Mouse (Mus musculus) midbrain, embryonic 11.5 days (tissue): Measurements from ENCODE around the gene Ttc16. TPM values are rescaled to one million over a fixed set of nuclear protein-coding genes. Genes with fewer than 3 reads are reported as not detected.
A peak's percentile ranks its signal among the peaks of the same experiment; 100 is the strongest.

ENCODE experiments used
- ATAC-seq: fragments of 200-750 bp; cut with Nextera tagmentation; 2 replicates; pipeline ENCODE4 v1.8.0; 2017; ENCODE audit warnings: moderate TSS enrichment, moderate library complexity; ENCODE audit not compliant: low FRiP score
- DNase-seq: peaks from one replicate; pipeline ENCODE4 v3.0.0; 2015; ENCODE audit warnings: low spot score; ENCODE audit errors: missing footprints
- H3K27ac ChIP-seq: fragments of 300-500 bp; sonication (generic); 2 replicates; pipeline ENCODE4 v1.5.1; 2014; ENCODE audit warnings: low read depth, low read length
- H3K27me3 ChIP-seq: fragments of 300-500 bp; sonication (generic); 2 replicates; pipeline ENCODE4 v1.6.1; 2014; ENCODE audit warnings: mild to moderate bottlenecking, low read length, moderate library complexity, mixed read lengths; ENCODE audit not compliant: control insufficient read depth, insufficient read depth
- H3K36me3 ChIP-seq: fragments of 300-500 bp; sonication (generic); 2 replicates; pipeline ENCODE4 v1.6.1; 2014; ENCODE audit warnings: mild to moderate bottlenecking, low read length, moderate library complexity, mixed read lengths; ENCODE audit not compliant: control insufficient read depth, insufficient read depth
- H3K4me1 ChIP-seq: fragments of 300-500 bp; sonication (generic); 2 replicates; pipeline ENCODE4 v1.6.1; 2014; ENCODE audit warnings: low read length; ENCODE audit not compliant: control insufficient read depth, insufficient read depth
- H3K4me2 ChIP-seq: fragments of 300-500 bp; sonication (generic); 2 replicates; pipeline ENCODE4 v1.6.1; 2014; ENCODE audit warnings: mild to moderate bottlenecking, moderate library complexity
- H3K4me3 ChIP-seq: fragments of 300-500 bp; sonication (generic); 2 replicates; pipeline ENCODE4 v1.5.1; 2014; ENCODE audit warnings: low read depth, low read length
- H3K9ac ChIP-seq: fragments of 300-500 bp; sonication (generic); 2 replicates; pipeline ENCODE4 v1.6.1; 2014; ENCODE audit warnings: low read length
- H3K9me3 ChIP-seq: fragments of 300-500 bp; sonication (generic); 2 replicates; pipeline ENCODE4 v1.6.1; 2016; ENCODE audit warnings: low read length; ENCODE audit not compliant: control insufficient read depth
- WGBS: fragments of 180-500 bp; shearing (Covaris S2); extraction: QIAGEN DNeasy Blood & Tissue Kit; methylation state at CpG from one replicate; pipeline ENCODE4 v1.1.7; 2014; 5-methylcytosine and 5-hydroxymethylcytosine counted together
- polyA plus RNA-seq: library from polyadenylated mRNA; unstranded; fragments of >200 nt; fragmentation: Nextera tagmentation; extraction: Ambion mirVana; gene quantifications from 2 replicates; pipeline ENCODE4 v1.2.1, GENCODE M21; 2014

The Ttc16 gene
- polyA plus RNA-seq, 1 experiment from 2014 or later, result 0.30 TPM

- ATAC-seq, result peak; percentile 91
- H3K9me3 ChIP-seq, result no peaks in the 10 kb centered on the region
- peak overlapping the region; percentile 69 for H3K27ac ChIP-seq
- WGBS, result 5% methylated on average over 18 of the region's 18 CpGs
- peak overlapping the region; percentile 75 for H3K4me3 ChIP-seq
- H3K9ac ChIP-seq, result peak overlapping the region; percentile 77
- peaks cover 22% of the 10 kb centered on the region for H3K4me1 ChIP-seq
- peak; percentile 98 for DNase-seq
- H3K27me3 ChIP-seq, result peaks cover 2% of the 10 kb centered on the region
- H3K4me2 ChIP-seq, result peak overlapping the region; percentile 98
- H3K36me3 ChIP-seq, result peaks cover 5% of the 10 kb centered on the region
Observed at GRCm38 (mm10) chr2:32742173-32742531, 33.3 kb downstream of the Ttc16 start.

GRCm38 (mm10) chr2:32741273-32742172, 33.9 kb downstream of the Ttc16 start:
- 1% methylated on average over 56 of the region's 58 CpGs for WGBS

GRCm38 (mm10) chr2:32740916-32741272, 34.5 kb downstream of the Ttc16 start, which contains the start of gene 6330409D20Rik:
Gene 6330409D20Rik (minus strand): TSS chr2:32741016.
- Histone ChIP-seq H3K4me3 (peak within 1 kb of the TSS; percentile 75), H3K4me1 (peaks cover 22% of the 10 kb centered on the region), H3K4me2 (peak within 1 kb of the TSS; percentile 98), H3K36me3 (peaks cover under 1% of the 10 kb centered on the region; the same call in 1 of the 2 replicates), H3K27ac (peak within 1 kb of the TSS; percentile 69), H3K9me3 (no peaks in the 10 kb centered on the region), H3K27me3 (peaks cover 2% of the 10 kb centered on the region), H3K9ac (peak within 1 kb of the TSS; percentile 77)
- 13% methylated on average over 11 of the region's 11 CpGs for WGBS
- ATAC-seq (no peak), DNase-seq (no peak)

More at GRCm38 (mm10) chr2:32741273-32742172, 33.9 kb downstream of the Ttc16 start:
- Histone ChIP-seq H3K4me1 (peaks cover 22% of the 10 kb centered on the region), H3K9me3 (no peaks in the 10 kb centered on the region), H3K4me3 (peak overlapping the region; percentile 75), H3K27me3 (peaks cover 2% of the 10 kb centered on the region), H3K27ac (peak overlapping the region; percentile 69), H3K9ac (peak overlapping the region; percentile 77), H3K4me2 (peak overlapping the region; percentile 98), H3K36me3 (peaks cover 3% of the 10 kb centered on the region; the same call in 1 of the 2 replicates)
- DNase-seq, result peak; percentile 92
- peak; percentile 61 for ATAC-seq

- no peak overlapping the region for H3K4me2 ChIP-seq
- WGBS, result 80% methylated on average over 4 of the region's 4 CpGs
- H3K27me3 ChIP-seq, result peaks cover 2% of the 10 kb centered on the region
- H3K4me1 ChIP-seq, result peaks cover 26% of the 10 kb centered on the region
- H3K27ac ChIP-seq, result no peak overlapping the region
- no peak overlapping the region for H3K4me3 ChIP-seq
- ATAC-seq (no peak), DNase-seq (no peak)
- H3K9ac ChIP-seq, result no peak overlapping the region
- no peaks in the 10 kb centered on the region for H3K36me3 ChIP-seq
- no peaks in the 10 kb centered on the region for H3K9me3 ChIP-seq
Observed at GRCm38 (mm10) chr2:32739311-32739710, 36.1 kb downstream of the Ttc16 start.

GRCm38 (mm10) chr2:32737008-32737407, 38.4 kb downstream of the Ttc16 start:
- ATAC-seq (no peak), DNase-seq (no peak)
- H3K4me1 ChIP-seq, result peaks cover 14% of the 10 kb centered on the region
- H3K9me3 ChIP-seq, result no peaks in the 10 kb centered on the region
- peaks cover 2% of the 10 kb centered on the region for H3K27me3 ChIP-seq
- no peak overlapping the region for H3K27ac ChIP-seq
- no peak overlapping the region for H3K9ac ChIP-seq
- 53% methylated on average over 6 of the region's 6 CpGs for WGBS
- H3K36me3 ChIP-seq, result no peaks in the 10 kb centered on the region
- no peak overlapping the region for H3K4me3 ChIP-seq
- no peak overlapping the region for H3K4me2 ChIP-seq

GRCm38 (mm10) chr2:32736306-32736829, 39.1 kb downstream of the Ttc16 start:
- 35% methylated on average over 3 of the region's 3 CpGs for WGBS
- Histone ChIP-seq H3K36me3 (no peaks in the 10 kb centered on the region), H3K4me1 (peaks cover 8% of the 10 kb centered on the region), H3K9ac (no peak overlapping the region), H3K4me3 (no peak overlapping the region), H3K9me3 (no peaks in the 10 kb centered on the region), H3K4me2 (no peak overlapping the region), H3K27me3 (peaks cover 2% of the 10 kb centered on the region), H3K27ac (no peak overlapping the region)
- ATAC-seq (no peak), DNase-seq (no peak)

GRCm38 (mm10) chr2:32734933-32735332, 40.5 kb downstream of the Ttc16 start:
- H3K36me3 ChIP-seq, result no peaks in the 10 kb centered on the region
- no peak overlapping the region for H3K9ac ChIP-seq
- no peaks in the 10 kb centered on the region for H3K9me3 ChIP-seq
- DNase-seq (no peak), ATAC-seq (no peak)
- 55% methylated on average over 4 of the region's 4 CpGs for WGBS
- peaks cover 3% of the 10 kb centered on the region; the same call in 1 of the 2 replicates for H3K4me1 ChIP-seq
- H3K27ac ChIP-seq, result no peak overlapping the region
- no peaks in the 10 kb centered on the region; the same call in 1 of the 2 replicates for H3K27me3 ChIP-seq
- H3K4me3 ChIP-seq, result no peak overlapping the region
- no peak overlapping the region for H3K4me2 ChIP-seq

- H3K4me2 ChIP-seq, result no peak overlapping the region
- H3K4me3 ChIP-seq, result no peak overlapping the region
- DNase-seq (no peak), ATAC-seq (no peak)
- H3K9me3 ChIP-seq, result no peaks in the 10 kb centered on the region
- H3K4me1 ChIP-seq, result peaks cover 3% of the 10 kb centered on the region; the same call in 1 of the 2 replicates
- no peak overlapping the region for H3K27ac ChIP-seq
- no peaks in the 10 kb centered on the region for H3K36me3 ChIP-seq
- 23% methylated on average over 4 of the region's 4 CpGs for WGBS
- no peaks in the 10 kb centered on the region; the same call in 1 of the 2 replicates for H3K27me3 ChIP-seq
- H3K9ac ChIP-seq, result no peak overlapping the region
Observed at GRCm38 (mm10) chr2:32734480-32734879, 41.0 kb downstream of the Ttc16 start.

- WGBS, result 80% methylated on average over 6 of the region's 6 CpGs
- Histone ChIP-seq H3K36me3 (no peaks in the 10 kb centered on the region), H3K4me1 (peaks cover 4% of the 10 kb centered on the region; the same call in 1 of the 2 replicates)
Observed at GRCm38 (mm10) chr2:32732695-32733094, 42.7 kb downstream of the Ttc16 start.

More at GRCm38 (mm10) chr2:32732695-32733094, 42.7 kb downstream of the Ttc16 start:
- Histone ChIP-seq H3K4me3 (no peak overlapping the region), H3K4me2 (no peak overlapping the region), H3K27ac (no peak overlapping the region), H3K27me3 (no peaks in the 10 kb centered on the region), H3K9ac (no peak overlapping the region), H3K9me3 (no peaks in the 10 kb centered on the region)
- DNase-seq (no peak), ATAC-seq (no peak)
